Comparison of ENCODE assay signal across 8 mouse cellular contexts in the genomic region with DNA sequence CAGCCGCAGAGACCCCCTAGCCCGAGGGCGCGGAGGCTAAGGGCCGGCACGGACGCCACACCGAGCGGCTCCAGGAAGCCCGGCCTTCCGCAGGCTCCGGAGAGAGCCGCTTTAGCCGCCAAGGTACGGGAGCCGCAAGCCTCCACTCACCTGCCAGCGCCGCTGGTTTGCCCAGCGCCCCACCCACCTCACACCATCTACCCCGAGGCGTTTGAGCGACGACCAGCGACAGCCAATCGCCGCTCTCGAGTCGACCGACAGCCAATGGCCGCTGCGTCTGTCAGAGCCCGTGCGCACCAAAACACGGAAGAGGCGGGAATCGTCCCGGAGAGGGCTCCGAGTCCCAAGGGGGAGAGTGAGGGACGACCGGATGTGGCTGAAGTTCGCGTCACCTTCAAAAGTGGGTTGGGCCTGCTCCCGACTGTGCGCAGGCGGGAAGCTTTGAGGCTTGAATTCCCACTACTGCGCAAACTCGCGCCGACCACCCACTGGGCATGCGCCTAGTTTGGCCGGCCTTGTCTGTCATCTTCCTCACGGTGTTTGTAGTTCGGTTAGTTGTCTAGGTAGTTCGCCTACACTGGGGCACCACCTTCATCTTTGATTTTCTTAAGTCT. TPM values are rescaled to one million over a fixed set of nuclear protein-coding genes. Genes with fewer than 3 reads are reported as not detected.
DNase-seq lines count a peak whose midpoint lies in the region; ATAC-seq and TF ChIP-seq lines count a peak whose summit lies in the region.

A gene (minus strand): TSS at position 206 of the 614 bp plus-strand sequence.

- H3K27me3 ChIP-seq in heart, embryonic 12.5 days (replicated peaks), result no peaks in the 10 kb centered on the region
- no peaks in the 10 kb centered on the region for H3K27me3 ChIP-seq in kidney, postnatal 0 days (ENCODE audit: insufficient read depth, low read length)
- H3K27me3 ChIP-seq in liver, embryonic 11.5 days (replicated peaks; ENCODE audit: control insufficient read depth, insufficient read depth, low read length), result no peaks in the 10 kb centered on the region
- no peaks in the 10 kb centered on the region for H3K27me3 ChIP-seq in stomach, embryonic 14.5 days (ENCODE audit: control insufficient read depth, insufficient read depth, low read length)

- H3K4me2 ChIP-seq in heart, embryonic 12.5 days, result peak within 1 kb of the TSS; percentile 87
- peak within 1 kb of the TSS; percentile 75 for H3K4me2 ChIP-seq in kidney, postnatal 0 days (ENCODE audit: low read length)
- peak within 1 kb of the TSS; percentile 73 for H3K4me2 ChIP-seq in liver, embryonic 11.5 days
- peak within 1 kb of the TSS; percentile 72 for H3K4me2 ChIP-seq in stomach, embryonic 14.5 days (replicated peaks; ENCODE audit: low read depth, low read length)

- H3K9ac ChIP-seq in heart, embryonic 12.5 days, result peak within 1 kb of the TSS; percentile 99
- H3K9ac ChIP-seq in kidney, postnatal 0 days (ENCODE audit: low read depth, low read length), result peak within 1 kb of the TSS; percentile 88
- peak within 1 kb of the TSS; percentile 93 for H3K9ac ChIP-seq in liver, embryonic 11.5 days (ENCODE audit: low read depth, low read length)
- peak within 1 kb of the TSS; percentile 93 for H3K9ac ChIP-seq in stomach, embryonic 14.5 days (replicated peaks; ENCODE audit: low read depth, low read length)

- peak within 1 kb of the TSS; percentile 97 for H3K4me3 ChIP-seq in heart, embryonic 12.5 days
- peak within 1 kb of the TSS; percentile 82 for H3K4me3 ChIP-seq in kidney, postnatal 0 days (replicated peaks; ENCODE audit: low read depth, low read length)
- peak within 1 kb of the TSS; percentile 98 for H3K4me3 ChIP-seq in liver, embryonic 11.5 days (ENCODE audit: low read depth, low read length)
- peak within 1 kb of the TSS; percentile 87 for H3K4me3 ChIP-seq in stomach, embryonic 14.5 days (ENCODE audit: low read depth, low read length)

- ATAC-seq in erythroid progenitor cell, adult 5-6 weeks (replicated peaks; ENCODE audit: low FRiP score, poor library complexity, severe bottlenecking), result peak; percentile 99
- peak; percentile 100 for ATAC-seq in heart, embryonic 12.5 days (ENCODE audit: insufficient number of reproducible peaks, low FRiP score)
- ATAC-seq in kidney, postnatal 0 days (replicated peaks; ENCODE audit: low FRiP score, low read depth), result peak; percentile 98
- ATAC-seq in liver, embryonic 11.5 days (replicated peaks; ENCODE audit: low FRiP score), result peak; percentile 99
- peak; percentile 99 for ATAC-seq in stomach, embryonic 14.5 days (ENCODE audit: insufficient number of reproducible peaks, insufficient read depth, low FRiP score, low read depth)

- H3K4me1 ChIP-seq in heart, embryonic 12.5 days (replicated peaks), result peaks cover 16% of the 10 kb centered on the region
- 0 out of 2 replicates have a peak, but pooled peaks cover 10% of the 10 kb centered on the region for H3K4me1 ChIP-seq in kidney, postnatal 0 days (replicated peaks; ENCODE audit: insufficient read depth, low read length)
- peaks cover 5% of the 10 kb centered on the region for H3K4me1 ChIP-seq in liver, embryonic 11.5 days (replicated peaks; ENCODE audit: control insufficient read depth, insufficient read depth, low read length)
- peaks cover 6% of the 10 kb centered on the region for H3K4me1 ChIP-seq in stomach, embryonic 14.5 days (ENCODE audit: control insufficient read depth, insufficient read depth, low read length)

- peak within 1 kb of the TSS; percentile 89 for H3K27ac ChIP-seq in heart, embryonic 12.5 days (ENCODE audit: poor library complexity, severe bottlenecking)
- H3K27ac ChIP-seq in kidney, postnatal 0 days, result peak within 1 kb of the TSS; percentile 75
- peak within 1 kb of the TSS; percentile 84 for H3K27ac ChIP-seq in liver, embryonic 11.5 days (ENCODE audit: low read depth, low read length)
- H3K27ac ChIP-seq in stomach, embryonic 14.5 days (ENCODE audit: low read length), result peak within 1 kb of the TSS; percentile 59; the same call in 1 of the 2 replicates

- under 1% methylated on average over 54 of the region's 54 CpGs for WGBS in heart, embryonic 12.5 days
- WGBS in kidney, postnatal 0 days, result under 1% methylated on average over 54 of the region's 54 CpGs
- under 1% methylated on average over 54 of the region's 54 CpGs for WGBS in liver, embryonic 11.5 days
- WGBS in stomach, embryonic 14.5 days, result under 1% methylated on average over 54 of the region's 54 CpGs

- H3K36me3 ChIP-seq in heart, embryonic 12.5 days, result peaks cover 22% of the 10 kb centered on the region
- H3K36me3 ChIP-seq in kidney, postnatal 0 days (ENCODE audit: insufficient read depth, low read length), result peaks cover 21% of the 10 kb centered on the region; the same call in 1 of the 2 replicates
- peaks cover 13% of the 10 kb centered on the region for H3K36me3 ChIP-seq in liver, embryonic 11.5 days (ENCODE audit: control insufficient read depth, insufficient read depth, low read length)
- H3K36me3 ChIP-seq in stomach, embryonic 14.5 days (ENCODE audit: control insufficient read depth, insufficient read depth, low read length), result peaks cover 15% of the 10 kb centered on the region

- no peaks in the 10 kb centered on the region for H3K9me3 ChIP-seq in heart, embryonic 12.5 days (replicated peaks)
- no peaks in the 10 kb centered on the region for H3K9me3 ChIP-seq in kidney, postnatal 0 days (replicated peaks; ENCODE audit: low read length)
- H3K9me3 ChIP-seq in liver, embryonic 11.5 days (ENCODE audit: control insufficient read depth, low read length), result no peaks in the 10 kb centered on the region
- no peaks in the 10 kb centered on the region for H3K9me3 ChIP-seq in stomach, embryonic 14.5 days (ENCODE audit: control insufficient read depth, low read depth, low read length)

- peak; percentile 99 for DNase-seq in CD4-positive helper T cell, adult 2 months (ENCODE audit: low read depth, low spot score)
- DNase-seq in brain, embryonic 18.5 days (ENCODE audit: low read depth, low spot score), result peak; percentile 99
- peak; percentile 100 for DNase-seq in kidney, postnatal 0 days (ENCODE audit: low spot score)
- DNase-seq in liver, embryonic 11.5 days (ENCODE audit: low spot score), result peak; percentile 97
- DNase-seq in naive thymus-derived CD4-positive, alpha-beta T cell, adult 2 months (ENCODE audit: low read depth), result peak; percentile 99

- TF ChIP-seq CTCF in kidney, postnatal 0 days (IDR thresholded peaks at IDR 0.05; ENCODE audit: low read depth), result no peak

RNA-seq across cellular contexts. Expression of the gene that starts here (rescaled TPM):
- 37.5 and 59.1 TPM in 2 replicates for total RNA-seq in erythroid progenitor cell, adult 5-6 weeks (2015; ENCODE audit: low replicate concordance)
- total RNA-seq in erythroid progenitor cell, adult 5-6 weeks (2017; ENCODE audit: low replicate concordance), result 35.2 and 65.6 TPM in 2 replicates
- polyA plus RNA-seq in heart, embryonic 12.5 days (2016; fragmentation: Nextera tagmentation; extraction: Ambion mirVana), result 16.5 and 18.3 TPM in 2 replicates
- 14.9 and 18.5 TPM in 2 replicates for polyA plus RNA-seq in kidney, postnatal 0 days (2015; fragmentation: Nextera tagmentation; extraction: Ambion mirVana)
- 19.3 and 20.2 TPM in 2 replicates for polyA plus RNA-seq in liver, embryonic 11.5 days (2014; fragmentation: Nextera tagmentation; extraction: Ambion mirVana)
- polyA plus RNA-seq in stomach, embryonic 14.5 days (2014; fragmentation: Nextera tagmentation; extraction: Ambion mirVana), result 21.3 and 23.4 TPM in 2 replicates

Comparison
In these comparisons a context has a peak if more than half of its experiments do, and no peak if none do; other contexts are left out.
1. Peak in every context shown above with its lines: DNase-seq, ATAC-seq, H3K4me3 ChIP-seq and H3K27ac ChIP-seq.